Mouse (Mus musculus) CH12.LX (cell line): ENCODE results near the gene Alk.

Source experiments
- CTCF ChIP-seq, 2 experiments: IDR thresholded peaks in 1 of 2; conservative IDR thresholded peaks in 1 of 2; 2 replicates each; pipeline ENCODE4 v1.5.1; 2011 to 2012; ENCODE audit warnings: low read depth in 2 of 2, low read length in 2 of 2, improper control_type of control experiment in 1 of 2, inconsistent platforms in 1 of 2, mild to moderate bottlenecking in 1 of 2, moderate library complexity in 1 of 2
- E2F4 ChIP-seq: IDR thresholded peaks from 2 replicates; pipeline ENCODE4 v1.6.1; 2011; ENCODE audit warnings: low read depth, low read length, improper control_type of control experiment; ENCODE audit not compliant: insufficient replicate concordance
- EP300 ChIP-seq: IDR thresholded peaks from 2 replicates; pipeline ENCODE4 v1.6.1; 2011; ENCODE audit warnings: low read length, improper control_type of control experiment
- POLR2A ChIP-seq: IDR thresholded peaks from 2 replicates; pipeline ENCODE4 v1.6.1; 2011; ENCODE audit warnings: low read depth, mild to moderate bottlenecking, improper control_type of control experiment, low read length
- ZKSCAN1 ChIP-seq: IDR thresholded peaks from 2 replicates; pipeline ENCODE4 v1.6.1; 2012; ENCODE audit warnings: low read depth, inconsistent platforms, low read length, improper control_type of control experiment, borderline replicate concordance
- ZMIZ1 ChIP-seq: IDR thresholded peaks from 2 replicates; pipeline ENCODE4 v1.6.1; 2012; ENCODE audit warnings: low read depth, mild to moderate bottlenecking, inconsistent platforms, low read length, improper control_type of control experiment

DNA sequence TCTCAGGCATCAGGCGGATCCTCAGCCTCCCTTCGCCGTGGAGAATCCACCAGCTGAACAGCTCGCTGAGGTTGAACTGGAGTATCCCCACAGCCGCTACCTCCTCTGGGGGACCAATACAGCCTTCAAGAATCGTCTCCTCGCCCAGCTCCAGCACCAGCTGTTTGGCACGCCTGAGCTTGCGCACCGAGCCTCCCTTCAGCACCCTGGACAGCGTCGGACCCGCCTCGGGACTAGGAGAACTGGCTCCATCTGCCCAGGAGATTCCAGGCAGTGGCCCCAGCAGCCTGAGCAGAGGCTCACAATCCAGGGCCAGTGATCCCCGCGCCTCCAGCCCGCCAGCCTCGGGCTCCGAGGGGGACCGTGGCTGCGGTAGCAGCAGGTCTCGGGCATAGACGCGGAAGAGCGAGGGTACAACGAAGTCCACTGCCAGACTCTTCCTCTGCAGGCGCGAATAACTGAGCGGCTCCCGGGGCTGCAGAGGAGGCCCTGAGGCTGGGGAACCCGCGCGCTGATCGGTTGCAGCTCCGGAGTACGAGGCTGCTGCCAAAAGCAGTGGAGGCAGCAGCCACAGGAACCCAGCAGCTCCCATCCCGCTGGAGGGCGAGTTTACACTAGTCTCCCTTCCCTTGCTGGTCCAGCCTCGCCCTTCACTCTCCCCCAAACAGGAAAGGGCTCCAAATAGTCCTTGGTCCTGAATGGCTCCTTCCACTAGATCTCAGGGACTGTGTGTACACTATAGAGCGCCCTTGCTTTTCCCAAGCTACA lies 1.1 kb downstream of the Alk start:
- no peak for TF ChIP-seq E2F4
- no peak for TF ChIP-seq POLR2A
- TF ChIP-seq ZKSCAN1 = no peak
- no peak for TF ChIP-seq ZMIZ1
- TF ChIP-seq EP300 = no peak
- no peak for TF ChIP-seq CTCF (conservative IDR thresholded peaks at IDR 0.05 in 1 of 2, IDR thresholded peaks at IDR 0.05 in 1 of 2; ENCODE audit: low read depth in 2 of 2, low read length in 2 of 2)
